Comparison of ENCODE assay signal across 26 mouse cellular contexts in genomic region chr8:67598687-67599086, GRCm38 (mm10).
"Had no signal": no experiment of that assay in that cellular context is flagged by ENCODE, and none has a peak within 500 bp of the region (broad histone marks: within the 10 kb centered on the region; RNA-seq: fewer than 3 reads in every experiment).

No protein-coding gene starts in this region.

- H3K9me3 ChIP-seq: heart, embryonic 10.5 days; heart, embryonic 12.5 days; intestine, embryonic 15.5 days; limb, embryonic 10.5 days; limb, embryonic 12.5 days; liver, embryonic 15.5 days had no signal

- ATAC-seq: hindbrain, embryonic 16.5 days; inflammation-experienced regulatory T-cells, adult 6 months; intestine, embryonic 15.5 days; intestine, postnatal 0 days had no signal

- H3K9ac ChIP-seq: heart, embryonic 12.5 days; hindbrain, embryonic 12.5 days; hindbrain, embryonic 14.5 days; intestine, embryonic 15.5 days; limb, embryonic 12.5 days; liver, embryonic 13.5 days; liver, embryonic 15.5 days had no signal

- H3K36me3 ChIP-seq: heart, embryonic 10.5 days; heart, embryonic 12.5 days; hindbrain, embryonic 10.5 days; hindbrain, embryonic 12.5 days; intestine, embryonic 15.5 days; limb, embryonic 10.5 days; limb, embryonic 12.5 days; liver, embryonic 13.5 days; liver, embryonic 15.5 days had no signal

- H3K4me1 ChIP-seq: heart, embryonic 10.5 days; heart, embryonic 12.5 days; hindbrain, embryonic 10.5 days; hindbrain, embryonic 12.5 days; intestine, embryonic 15.5 days; limb, embryonic 10.5 days; limb, embryonic 12.5 days; liver, embryonic 15.5 days had no signal

- H3K27ac ChIP-seq: gastrocnemius, adult 2 months; heart, embryonic 10.5 days; hindbrain, embryonic 10.5 days; hindbrain, embryonic 12.5 days; hindbrain, embryonic 14.5 days; intestine, embryonic 15.5 days; layer of hippocampus, adult 2 months; left cerebral cortex, adult 2 months; limb, embryonic 10.5 days; limb, embryonic 12.5 days; liver, embryonic 13.5 days; liver, embryonic 15.5 days had no signal

- H3K27me3 ChIP-seq: heart, embryonic 12.5 days; hindbrain, embryonic 12.5 days; intestine, embryonic 15.5 days; limb, embryonic 12.5 days; liver, embryonic 13.5 days; liver, embryonic 15.5 days had no signal

- H3K4me2 ChIP-seq: heart, embryonic 12.5 days; hindbrain, embryonic 12.5 days; hindbrain, embryonic 14.5 days; intestine, embryonic 15.5 days; limb, embryonic 12.5 days; liver, embryonic 11.5 days; liver, embryonic 13.5 days; liver, embryonic 15.5 days had no signal

- DNase-seq: gastrocnemius, adult 2 months; gastrocnemius, postnatal 10 days; gastrocnemius, postnatal 25 days; heart, adult 18-20 months; heart, postnatal 10 days; heart, postnatal 4 days; kidney, adult 8-10 months; kidney, postnatal 25 days; kidney, postnatal 4 days; liver; liver, embryonic 13.5 days had no signal

- H3K4me3 ChIP-seq: gastrocnemius, adult 2 months; heart, embryonic 10.5 days; heart, embryonic 12.5 days; hindbrain, embryonic 10.5 days; hindbrain, embryonic 12.5 days; intestine, embryonic 15.5 days; layer of hippocampus, adult 2 months; left cerebral cortex, adult 2 months; limb, embryonic 10.5 days; limb, embryonic 12.5 days; liver, embryonic 13.5 days; liver, embryonic 15.5 days had no signal
